Mouse (Mus musculus) lung, adult 2 months (tissue): Measurements from ENCODE around the gene E130309D02Rik.

Experiments used
- CTCF ChIP-seq: fragments of 200-500 bp; IDR thresholded peaks from 2 replicates; pipeline ENCODE4 v1.5.1; 2011; ENCODE audit warnings: mild to moderate bottlenecking, low read length, control low read depth; ENCODE audit not compliant: insufficient read depth
- POLR2A ChIP-seq: fragments of 200-500 bp; IDR thresholded peaks from 2 replicates; pipeline ENCODE4 v1.6.1; 2011; ENCODE audit warnings: low read depth, mild to moderate bottlenecking, control low read depth, low read length, borderline replicate concordance; ENCODE audit errors: extremely low read depth

- TF ChIP-seq CTCF, result no peak
- no peak for TF ChIP-seq POLR2A
Observed at GRCm38 (mm10) chr5:143297986-143298385, 17.2 kb downstream of the E130309D02Rik start.
